Mouse (Mus musculus) lung, postnatal 0 days (tissue): Measurements from ENCODE around the gene Pfdn4. TPM values are rescaled to one million over a fixed set of nuclear protein-coding genes. Genes with fewer than 3 reads are reported as not detected.

Source experiments
- ATAC-seq: fragments of 200-750 bp; cut with Nextera tagmentation; 2 replicates; pipeline ENCODE4 v1.8.0; 2017; ENCODE audit warnings: moderate library complexity
- DNase-seq: peaks from one replicate; pipeline ENCODE4 v3.0.0-alpha.2; 2016; ENCODE audit warnings: low spot score
- H3K27ac ChIP-seq: fragments of 300-500 bp; sonication (generic); 2 replicates; pipeline ENCODE4 v1.5.1; 2014; ENCODE audit warnings: antibody characterized with exemption, mild to moderate bottlenecking, low read length, mixed read lengths
- H3K27me3 ChIP-seq: fragments of 300-500 bp; sonication (generic); replicated peaks from 2 replicates; pipeline ENCODE4 v1.6.1; 2014; ENCODE audit warnings: low read length, mixed read lengths; ENCODE audit not compliant: insufficient read depth
- H3K36me3 ChIP-seq: fragments of 300-500 bp; sonication (generic); 2 replicates; pipeline ENCODE4 v1.6.1; 2014; ENCODE audit warnings: low read length, mixed read lengths; ENCODE audit not compliant: insufficient read depth
- H3K4me1 ChIP-seq: fragments of 300-500 bp; sonication (generic); 2 replicates; pipeline ENCODE4 v1.6.1; 2014; ENCODE audit warnings: antibody characterized with exemption, low read depth, low read length, mixed read lengths; ENCODE audit not compliant: insufficient read depth
- H3K4me2 ChIP-seq: fragments of 300-500 bp; sonication (generic); replicated peaks from 2 replicates; pipeline ENCODE4 v1.6.1; 2014; ENCODE audit warnings: low read depth, mild to moderate bottlenecking, low read length, moderate library complexity, mixed read lengths
- H3K4me3 ChIP-seq: fragments of 300-500 bp; sonication (generic); 2 replicates; pipeline ENCODE4 v1.5.1; 2014; ENCODE audit warnings: low read depth, low read length
- H3K9ac ChIP-seq: fragments of 300-500 bp; sonication (generic); replicated peaks from 2 replicates; pipeline ENCODE4 v1.6.1; 2014; ENCODE audit warnings: low read depth, mild to moderate bottlenecking
- H3K9me3 ChIP-seq: fragments of 300-500 bp; sonication (generic); 2 replicates; pipeline ENCODE4 v1.6.1; 2016; ENCODE audit warnings: low read length, mixed read lengths
- CTCF ChIP-seq: IDR thresholded peaks from 2 replicates; pipeline ENCODE4 v1.5.1; 2016; ENCODE audit warnings: antibody characterized with exemption, mild to moderate bottlenecking
- EP300 ChIP-seq: IDR thresholded peaks from 2 replicates; pipeline ENCODE4 v1.6.1; 2016; ENCODE audit warnings: antibody characterized with exemption, mild to moderate bottlenecking, control low read depth
- WGBS: fragments of 180-500 bp; shearing (Covaris S2); extraction: QIAGEN DNeasy Blood & Tissue Kit; methylation state at CpG from one replicate; pipeline ENCODE4 v1.1.7; 2014; 5-methylcytosine and 5-hydroxymethylcytosine counted together
- polyA plus RNA-seq: library from polyadenylated mRNA; unstranded; fragments of >200 nt; fragmentation: Nextera tagmentation; extraction: Ambion mirVana; gene quantifications from 2 replicates; pipeline ENCODE4 v1.2.1, GENCODE M21; 2015

The Pfdn4 gene
- polyA plus RNA-seq, 1 experiment from 2014 or later, result 50.4 TPM

- no peak for ATAC-seq
- WGBS, result 27% methylated on average over 9 of the region's 9 CpGs
- Histone ChIP-seq H3K27ac (no peak overlapping the region), H3K27me3 (no peaks in the 10 kb centered on the region), H3K4me1 (no peaks in the 10 kb centered on the region), H3K9me3 (no peaks in the 10 kb centered on the region), H3K4me3 (no peak overlapping the region), H3K36me3 (no peaks in the 10 kb centered on the region), H3K4me2 (no peak overlapping the region), H3K9ac (no peak overlapping the region)
- no peak for TF ChIP-seq EP300
- TF ChIP-seq CTCF, result no peak
- no peak for DNase-seq
Observed at GRCm38 (mm10) chr2:170459805-170460204, 36.4 kb upstream of the Pfdn4 start.

- Histone ChIP-seq H3K4me2 (no peak overlapping the region), H3K4me3 (no peak overlapping the region), H3K27ac (no peak overlapping the region), H3K27me3 (no peaks in the 10 kb centered on the region), H3K36me3 (no peaks in the 10 kb centered on the region), H3K9me3 (no peaks in the 10 kb centered on the region), H3K9ac (no peak overlapping the region), H3K4me1 (no peaks in the 10 kb centered on the region)
- DNase-seq (no peak), ATAC-seq (no peak)
- WGBS, result 59% methylated on average over 7 of the region's 7 CpGs
- no peak for TF ChIP-seq EP300
- TF ChIP-seq CTCF, result no peak
Observed at GRCm38 (mm10) chr2:170461652-170462051, 34.6 kb upstream of the Pfdn4 start.

GRCm38 (mm10) chr2:170464817-170465216 is 31.4 kb upstream of the Pfdn4 start:
- H3K27ac ChIP-seq, result no peak overlapping the region
- H3K9ac ChIP-seq, result no peak overlapping the region
- H3K4me3 ChIP-seq, result no peak overlapping the region
- no peak for ATAC-seq
- H3K36me3 ChIP-seq, result no peaks in the 10 kb centered on the region
- no peaks in the 10 kb centered on the region for H3K4me1 ChIP-seq
- no peak overlapping the region for H3K4me2 ChIP-seq
- H3K9me3 ChIP-seq, result no peaks in the 10 kb centered on the region
- WGBS, result 44% methylated on average over 4 of the region's 4 CpGs
- DNase-seq, result no peak
- TF ChIP-seq CTCF (no peak), EP300 (no peak)
- no peaks in the 10 kb centered on the region for H3K27me3 ChIP-seq

GRCm38 (mm10) chr2:170468009-170468408 is 28.2 kb upstream of the Pfdn4 start:
- H3K9me3 ChIP-seq, result no peaks in the 10 kb centered on the region
- H3K4me2 ChIP-seq, result no peak overlapping the region
- DNase-seq (peak; percentile 13), ATAC-seq (no peak)
- no peak overlapping the region for H3K9ac ChIP-seq
- no peaks in the 10 kb centered on the region for H3K4me1 ChIP-seq
- H3K36me3 ChIP-seq, result no peaks in the 10 kb centered on the region
- no peak overlapping the region for H3K4me3 ChIP-seq
- no peak overlapping the region for H3K27ac ChIP-seq
- H3K27me3 ChIP-seq, result no peaks in the 10 kb centered on the region
- peak; percentile 49 for TF ChIP-seq CTCF
- TF ChIP-seq EP300, result no peak

GRCm38 (mm10) chr2:170469616-170470308 is 26.5 kb upstream of the Pfdn4 start:
- DNase-seq, result no peak
- no peaks in the 10 kb centered on the region for H3K27me3 ChIP-seq
- no peak overlapping the region for H3K4me2 ChIP-seq
- no peak overlapping the region for H3K4me3 ChIP-seq
- no peaks in the 10 kb centered on the region for H3K36me3 ChIP-seq
- 5% methylated on average over 10 of the region's 10 CpGs for WGBS
- no peak for TF ChIP-seq CTCF
- TF ChIP-seq EP300, result no peak
- no peak overlapping the region for H3K9ac ChIP-seq
- no peaks in the 10 kb centered on the region for H3K4me1 ChIP-seq
- no peak for ATAC-seq
- no peak overlapping the region for H3K27ac ChIP-seq
- H3K9me3 ChIP-seq, result no peaks in the 10 kb centered on the region

GRCm38 (mm10) chr2:170470591-170470990 is 25.6 kb upstream of the Pfdn4 start:
- no peak for DNase-seq
- no peaks in the 10 kb centered on the region for H3K36me3 ChIP-seq
- H3K4me3 ChIP-seq, result no peak overlapping the region
- no peak for ATAC-seq
- TF ChIP-seq CTCF, result no peak
- TF ChIP-seq EP300, result no peak
- H3K4me1 ChIP-seq, result no peaks in the 10 kb centered on the region
- no peak overlapping the region for H3K4me2 ChIP-seq
- 44% methylated on average over 5 of the region's 5 CpGs for WGBS
- no peak overlapping the region for H3K27ac ChIP-seq
- H3K9ac ChIP-seq, result no peak overlapping the region
- H3K9me3 ChIP-seq, result no peaks in the 10 kb centered on the region
- H3K27me3 ChIP-seq, result no peaks in the 10 kb centered on the region

GRCm38 (mm10) chr2:170474125-170474524 is 22.1 kb upstream of the Pfdn4 start:
- no peaks in the 10 kb centered on the region for H3K9me3 ChIP-seq
- ATAC-seq, result no peak

More at GRCm38 (mm10) chr2:170474125-170474524, 22.1 kb upstream of the Pfdn4 start:
- H3K9ac ChIP-seq, result no peak overlapping the region
- no peaks in the 10 kb centered on the region for H3K27me3 ChIP-seq
- no peaks in the 10 kb centered on the region for H3K36me3 ChIP-seq
- TF ChIP-seq EP300 (no peak), CTCF (no peak)
- no peak for DNase-seq
- H3K4me3 ChIP-seq, result no peak overlapping the region
- WGBS, result 92% methylated on average over 5 of the region's 5 CpGs
- no peak overlapping the region for H3K4me2 ChIP-seq
- no peak overlapping the region for H3K27ac ChIP-seq
- H3K4me1 ChIP-seq, result 0 out of 2 replicates have a peak, but pooled peaks cover 5% of the 10 kb centered on the region
